Mouse (Mus musculus) layer of hippocampus, postnatal 36 days (tissue): ENCODE measurements around the gene Magi3. TPM values are rescaled to one million over a fixed set of nuclear protein-coding genes. Genes with fewer than 3 reads are reported as not detected.

ENCODE experiments used
- DNase-seq, 2 experiments: peaks; one replicate each; pipeline ENCODE4 v3.0.0; 2022
- total RNA-seq, 2 experiments: library from RNA; stranded (reverse); gene quantifications; 2 replicates each; pipeline ENCODE4 v1.2.3; 2021

Magi3 gene
- 10 to 100 TPM; 30.7 to 31.5 TPM for total RNA-seq

- DNase-seq: peak; percentile 95 to 96
Measured at GRCm38 (mm10) chr3:104220295-104220965, at the start of gene Magi3. Gene Magi3 (minus strand): TSS chr3:104220374.

GRCm38 (mm10) chr3:104264530-104265145, 44.5 kb upstream of the Magi3 start:
- DNase-seq: no peak

- DNase-seq: no peak
Measured at GRCm38 (mm10) chr3:104260221-104260620, 40.0 kb upstream of the Magi3 start.

GRCm38 (mm10) chr3:104259168-104259567, 39.0 kb upstream of the Magi3 start:
- no peak for DNase-seq

- no peak for DNase-seq
Measured at GRCm38 (mm10) chr3:104257041-104257440, 36.9 kb upstream of the Magi3 start.

- DNase-seq: no peak
Measured at GRCm38 (mm10) chr3:104253760-104254159, 33.6 kb upstream of the Magi3 start.

GRCm38 (mm10) chr3:104247850-104248249, 27.7 kb upstream of the Magi3 start:
- no peak for DNase-seq

- no peak for DNase-seq
Measured at GRCm38 (mm10) chr3:104247057-104247456, 26.9 kb upstream of the Magi3 start.

- no peak for DNase-seq
Measured at GRCm38 (mm10) chr3:104244373-104244772, 24.2 kb upstream of the Magi3 start.

GRCm38 (mm10) chr3:104243972-104244371, 23.8 kb upstream of the Magi3 start:
- no peak for DNase-seq

GRCm38 (mm10) chr3:104239785-104240184, 19.6 kb upstream of the Magi3 start:
- no peak for DNase-seq

GRCm38 (mm10) chr3:104239376-104239775, 19.2 kb upstream of the Magi3 start:
- no peak for DNase-seq

GRCm38 (mm10) chr3:104237846-104238440, 17.8 kb upstream of the Magi3 start:
- DNase-seq: no peak

- no peak for DNase-seq
Measured at GRCm38 (mm10) chr3:104236029-104236428, 15.9 kb upstream of the Magi3 start.

GRCm38 (mm10) chr3:104235099-104235498, 14.9 kb upstream of the Magi3 start:
- no peak for DNase-seq

- no peak for DNase-seq
Measured at GRCm38 (mm10) chr3:104233366-104234312, 13.5 kb upstream of the Magi3 start.

GRCm38 (mm10) chr3:104227438-104228111, 7.4 kb upstream of the Magi3 start:
- no peak for DNase-seq

- DNase-seq: no peak
Measured at GRCm38 (mm10) chr3:104226731-104227130, 6.6 kb upstream of the Magi3 start.

- no peak for DNase-seq
Measured at GRCm38 (mm10) chr3:104221156-104221555, 982 bp upstream of the Magi3 start.

GRCm38 (mm10) chr3:104219531-104220294, 461 bp downstream of the Magi3 start:
- peak; percentile 39 to 42 for DNase-seq

- peak; percentile 10 to 26 for DNase-seq
Measured at GRCm38 (mm10) chr3:104218926-104219325, 1.2 kb downstream of the Magi3 start.
